Mouse (Mus musculus) lung, postnatal 0 days (tissue): ENCODE measurements at regions not wholly inside any gene's neighbourhood (a gene's known extent, or its start where the extent isn't known, plus 50 kb on each side); places are given as distances from the start of the nearest gene placed in this dataset.

Experiments
- CTCF ChIP-seq: IDR thresholded peaks from 2 replicates; pipeline ENCODE4 v1.5.1; 2016; ENCODE audit warnings: antibody characterized with exemption, mild to moderate bottlenecking
- EP300 ChIP-seq: IDR thresholded peaks from 2 replicates; pipeline ENCODE4 v1.6.1; 2016; ENCODE audit warnings: antibody characterized with exemption, mild to moderate bottlenecking, control low read depth

GRCm38 (mm10) chr14:46174386-46174785, 204.8 kb upstream of the Gm15217 start:
- TF ChIP-seq EP300 = no peak
- TF ChIP-seq CTCF = no peak
